Mouse (Mus musculus) thymus, adult 2 months (tissue): ENCODE data around the gene Stx8. TPM values are rescaled to one million over a fixed set of nuclear protein-coding genes. Genes with fewer than 3 reads are reported as not detected.

Experiments used
- DNase-seq: peaks from one replicate; pipeline ENCODE4 v3.0.0; 2021
- H3K27ac ChIP-seq: fragments of 200-500 bp; 2 replicates; pipeline ENCODE4 v1.5.1; 2012; ENCODE audit warnings: low read length, control low read depth; ENCODE audit not compliant: control insufficient read depth, insufficient read depth
- H3K27me3 ChIP-seq: fragments of 200-500 bp; 2 replicates; pipeline ENCODE4 v1.6.1; 2012; ENCODE audit warnings: mild to moderate bottlenecking, low read length, moderate library complexity, mixed read lengths; ENCODE audit not compliant: control insufficient read depth, insufficient read depth
- H3K36me3 ChIP-seq: fragments of 200-500 bp; 2 replicates; pipeline ENCODE4 v1.6.1; 2012; ENCODE audit warnings: mild to moderate bottlenecking, low read length, moderate library complexity; ENCODE audit not compliant: control insufficient read depth, insufficient read depth
- H3K4me1 ChIP-seq: fragments of 200-500 bp; replicated peaks from 2 replicates; pipeline ENCODE4 v1.6.1; 2012; ENCODE audit warnings: low read length; ENCODE audit not compliant: control insufficient read depth, insufficient read depth
- H3K4me3 ChIP-seq: fragments of 200-500 bp; 2 replicates; pipeline ENCODE4 v1.5.1; 2012; ENCODE audit warnings: mild to moderate bottlenecking, low read length, control low read depth, moderate library complexity; ENCODE audit not compliant: control insufficient read depth, insufficient read depth
- CTCF ChIP-seq: fragments of 200-500 bp; IDR thresholded peaks from 2 replicates; pipeline ENCODE4 v1.5.1; 2012; ENCODE audit warnings: mild to moderate bottlenecking, control low read depth, low read length, moderate library complexity, borderline replicate concordance; ENCODE audit not compliant: control insufficient read depth, poor library complexity, insufficient read depth; ENCODE audit errors: extremely low read depth
- POLR2A ChIP-seq: fragments of 200-500 bp; IDR thresholded peaks from 2 replicates; pipeline ENCODE4 v1.6.1; 2012; ENCODE audit warnings: mild to moderate bottlenecking, low read length, control low read depth, moderate library complexity; ENCODE audit not compliant: control insufficient read depth, poor library complexity, insufficient read depth; ENCODE audit errors: extremely low read depth
- WGBS: fragments of 180-500 bp; shearing (Covaris S2); methylation state at CpG from one replicate; pipeline ENCODE4 v1.1.7; 2018; 5-methylcytosine and 5-hydroxymethylcytosine counted together
- polyA plus RNA-seq: library from polyadenylated mRNA; depleted of rRNA; stranded (reverse); fragments of >200 nt; gene quantifications from 2 replicates; pipeline ENCODE4 v1.2.3, GENCODE M21; 2012

Stx8 gene
- polyA plus RNA-seq, 1 experiment, result 8.2 TPM

DNA sequence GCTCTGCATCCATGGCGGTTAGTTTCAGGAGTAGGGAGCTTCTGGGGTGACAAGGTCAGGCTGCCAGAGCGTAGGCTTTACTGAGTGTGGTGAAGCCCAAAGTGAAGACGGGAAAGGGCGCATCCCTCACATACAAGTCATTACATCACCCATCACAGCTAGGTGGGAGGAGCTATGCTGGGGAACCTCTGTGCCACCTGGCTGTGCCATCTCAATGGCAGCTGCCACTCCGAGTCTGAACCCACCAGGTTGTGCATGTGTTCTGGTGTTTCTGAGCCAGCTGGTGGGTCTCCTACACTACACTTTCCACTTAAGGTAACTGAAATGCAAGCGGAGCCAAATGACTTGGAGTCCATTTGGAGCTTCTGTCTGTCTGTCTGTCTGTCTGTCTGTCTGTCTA lies 261.8 kb downstream of the Stx8 start:
- Histone ChIP-seq H3K4me1 (peaks cover 26% of the 10 kb centered on the region), H3K4me3 (no peak overlapping the region), H3K27ac (no peak overlapping the region; the same call in 1 of the 2 replicates), H3K36me3 (no peaks in the 10 kb centered on the region), H3K27me3 (no peaks in the 10 kb centered on the region)
- DNase-seq, result no peak
- TF ChIP-seq CTCF (no peak), POLR2A (no peak)
- 87% methylated on average over 6 of the region's 6 CpGs for whole genome bisulfite sequencing

DNA sequence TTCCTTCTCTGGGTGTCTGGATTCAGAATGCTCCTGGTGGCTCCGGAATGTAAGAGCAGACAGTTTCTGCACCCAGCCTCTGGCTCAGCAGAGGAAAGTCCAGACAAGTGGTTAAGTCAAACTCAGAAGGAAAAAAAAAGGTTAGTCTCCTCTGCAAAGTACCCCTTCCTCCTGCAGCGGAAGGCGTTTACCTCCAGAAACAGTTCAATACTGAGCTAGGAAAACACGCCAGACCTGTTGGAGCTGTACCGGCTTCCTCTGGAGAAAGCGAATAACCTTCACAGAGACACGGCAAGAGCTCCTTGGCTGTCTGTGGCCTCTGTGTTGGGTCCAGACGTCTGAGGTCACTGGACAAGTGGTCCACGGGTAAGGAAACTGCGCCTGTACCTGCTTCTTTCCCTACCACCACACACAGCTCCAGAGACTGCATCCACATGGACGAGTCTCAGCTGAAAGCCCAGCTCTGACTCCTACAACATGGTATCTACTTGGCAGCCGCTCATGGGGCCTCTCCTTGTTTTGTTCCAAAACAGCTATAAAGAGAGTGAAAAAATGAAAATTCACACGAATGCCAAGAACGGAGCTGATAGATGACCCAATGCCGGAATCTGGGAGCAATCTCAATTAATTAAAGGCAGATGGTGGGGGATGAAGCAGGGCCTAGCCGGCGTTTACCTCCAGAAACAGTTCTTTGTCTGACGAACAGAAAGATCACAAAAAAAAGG lies 263.1 kb downstream of the Stx8 start:
- no peaks in the 10 kb centered on the region for H3K36me3 ChIP-seq
- DNase-seq, result no peak
- H3K4me1 ChIP-seq, result peaks cover 23% of the 10 kb centered on the region
- 91% methylated on average over 18 of the region's 18 CpGs for WGBS
- no peak overlapping the region for H3K27ac ChIP-seq
- H3K4me3 ChIP-seq, result no peak overlapping the region
- TF ChIP-seq CTCF, result no peak
- TF ChIP-seq POLR2A, result no peak
- no peaks in the 10 kb centered on the region for H3K27me3 ChIP-seq

GRCm38 (mm10) chr11:68231558-68231957 lies 265.6 kb downstream of the Stx8 start:
- no peaks in the 10 kb centered on the region for H3K27me3 ChIP-seq
- TF ChIP-seq CTCF, result no peak
- no peak for TF ChIP-seq POLR2A
- 98% methylated on average over 5 of the region's 5 CpGs for WGBS
- peaks cover 23% of the 10 kb centered on the region for H3K4me1 ChIP-seq
- no peak for DNase-seq
- H3K27ac ChIP-seq, result no peak overlapping the region
- no peaks in the 10 kb centered on the region for H3K36me3 ChIP-seq
- no peak overlapping the region for H3K4me3 ChIP-seq

GRCm38 (mm10) chr11:68233469-68233965 lies 267.5 kb downstream of the Stx8 start:
- 96% methylated on average over 9 of the region's 9 CpGs for WGBS
- H3K4me1 ChIP-seq, result peaks cover 18% of the 10 kb centered on the region
- no peak for DNase-seq
- no peaks in the 10 kb centered on the region for H3K27me3 ChIP-seq
- no peak overlapping the region for H3K4me3 ChIP-seq
- H3K36me3 ChIP-seq, result 0 out of 2 replicates have a peak, but pooled peaks cover 3% of the 10 kb centered on the region
- TF ChIP-seq POLR2A (no peak), CTCF (no peak)
- no peak overlapping the region for H3K27ac ChIP-seq

DNA sequence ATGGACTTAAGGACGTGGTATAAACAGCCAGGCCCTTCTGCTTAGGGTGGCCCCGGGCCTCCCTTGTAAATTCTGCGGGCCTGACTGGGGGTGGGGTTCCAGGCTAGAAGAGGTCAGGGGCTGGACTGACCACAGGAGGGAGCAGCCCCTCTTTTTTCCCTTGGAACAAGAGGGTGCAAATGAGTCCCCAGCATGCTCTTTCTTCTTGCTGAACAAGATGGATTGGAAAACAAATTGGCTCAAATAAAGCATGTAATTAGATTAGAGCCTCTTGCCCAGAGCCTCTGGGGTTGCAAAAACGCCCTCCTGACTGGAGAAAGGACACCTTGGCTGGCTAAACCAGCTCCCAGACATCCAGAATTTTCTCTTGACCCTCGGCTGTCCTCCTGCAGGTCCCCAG lies 273.8 kb downstream of the Stx8 start:
- Histone ChIP-seq H3K4me1 (peaks cover 11% of the 10 kb centered on the region), H3K27me3 (no peaks in the 10 kb centered on the region), H3K27ac (no peak overlapping the region), H3K36me3 (0 out of 2 replicates have a peak, but pooled peaks cover 3% of the 10 kb centered on the region), H3K4me3 (no peak overlapping the region)
- DNase-seq, result no peak
- TF ChIP-seq POLR2A (no peak), CTCF (no peak)
- 91% methylated on average over 5 of the region's 5 CpGs for WGBS

DNA sequence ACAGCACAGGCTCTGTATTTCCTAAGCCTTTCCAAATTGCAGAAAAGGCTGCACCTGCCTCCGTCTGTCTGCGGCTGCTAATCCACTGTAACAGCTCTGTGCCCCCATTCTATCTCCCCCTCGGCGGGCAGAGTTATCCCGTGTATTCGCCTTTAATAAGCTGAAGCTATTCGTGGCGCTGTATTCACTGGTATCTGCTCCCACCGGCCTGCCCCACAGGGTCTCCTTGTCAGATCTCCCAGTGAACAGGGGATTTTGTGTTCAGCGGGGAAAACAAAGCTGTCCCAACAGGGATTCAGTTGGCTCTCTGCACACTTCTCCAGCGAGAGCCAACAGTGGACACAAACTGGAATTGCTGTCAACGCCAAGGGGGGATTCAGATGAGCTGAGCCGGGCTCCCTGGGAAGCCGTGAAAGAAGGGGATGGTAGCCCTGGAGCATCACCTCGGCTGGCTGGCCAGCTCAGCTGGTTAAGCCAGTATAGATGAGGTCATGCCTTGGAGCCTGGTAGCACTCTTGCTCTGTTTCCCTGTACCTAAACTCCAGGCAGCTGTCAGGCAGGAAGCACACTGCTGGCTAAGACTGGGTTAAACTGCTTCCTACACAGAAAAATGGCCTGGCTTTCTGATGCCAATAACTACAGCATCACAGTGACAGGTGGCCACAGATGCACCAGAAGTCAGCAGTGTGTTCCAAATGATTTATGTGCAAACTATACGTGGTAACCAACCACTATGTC lies 278.4 kb downstream of the Stx8 start:
- TF ChIP-seq CTCF, result no peak
- Histone ChIP-seq H3K36me3 (peaks cover 6% of the 10 kb centered on the region), H3K27ac (no peak overlapping the region), H3K4me3 (no peak overlapping the region), H3K4me1 (peaks cover 10% of the 10 kb centered on the region), H3K27me3 (no peaks in the 10 kb centered on the region)
- DNase-seq, result no peak
- WGBS, result 90% methylated on average over 16 of the region's 16 CpGs

DNA sequence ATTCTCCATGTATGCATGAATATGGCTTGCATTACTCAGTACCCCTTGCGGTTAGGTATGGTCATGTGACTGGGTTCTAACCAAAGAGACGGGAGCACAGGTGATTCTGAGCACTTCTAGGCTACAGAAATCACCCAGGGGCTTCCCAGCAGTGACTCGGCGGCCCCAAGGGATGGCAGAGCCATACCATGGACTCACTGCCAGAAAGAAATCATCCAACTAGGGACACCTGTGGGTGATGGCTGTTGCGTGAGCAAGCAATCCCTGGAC lies 278.9 kb downstream of the Stx8 start:
- no peak for DNase-seq
- H3K4me1 ChIP-seq, result peaks cover 10% of the 10 kb centered on the region
- H3K36me3 ChIP-seq, result peaks cover 6% of the 10 kb centered on the region
- TF ChIP-seq CTCF (no peak), POLR2A (no peak)
- no peak overlapping the region for H3K27ac ChIP-seq
- H3K4me3 ChIP-seq, result no peak overlapping the region
- no peaks in the 10 kb centered on the region for H3K27me3 ChIP-seq
- WGBS, result 83% methylated on average over 5 of the region's 5 CpGs
